Mouse (Mus musculus) E14TG2a.4 (cell line): ENCODE data around the gene Med15.

Experiments used
- CTCF ChIP-seq: conservative IDR thresholded peaks from 2 replicates; pipeline ENCODE4 v1.5.1; 2014; ENCODE audit warnings: low read length
- POU5F1 ChIP-seq: IDR thresholded peaks from 2 replicates; pipeline ENCODE4 v1.6.1; 2014; ENCODE audit warnings: low read length, borderline replicate concordance

DNA sequence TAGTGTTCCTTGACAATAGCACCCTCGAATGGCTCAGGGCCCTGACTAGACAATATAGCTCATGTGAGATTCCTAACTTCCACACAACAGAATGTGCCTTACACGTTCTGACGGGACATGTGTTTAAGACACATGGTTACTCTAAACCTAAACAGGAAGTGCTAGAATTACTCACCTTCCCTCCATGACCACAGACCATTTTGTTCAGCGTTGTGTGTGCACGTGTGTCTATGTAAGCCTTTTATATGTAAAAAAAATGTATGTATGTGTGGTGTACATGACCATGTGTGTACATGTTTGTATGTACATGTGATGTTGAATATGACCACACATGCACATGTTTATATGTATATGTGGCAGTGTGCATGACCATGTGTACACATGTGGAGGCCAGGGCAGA is 116.5 kb downstream of the Med15 start:
- TF ChIP-seq CTCF = no peak
- TF ChIP-seq POU5F1 = no peak
